ENCODE assay signal across 40 mouse cellular contexts in the genomic region with DNA sequence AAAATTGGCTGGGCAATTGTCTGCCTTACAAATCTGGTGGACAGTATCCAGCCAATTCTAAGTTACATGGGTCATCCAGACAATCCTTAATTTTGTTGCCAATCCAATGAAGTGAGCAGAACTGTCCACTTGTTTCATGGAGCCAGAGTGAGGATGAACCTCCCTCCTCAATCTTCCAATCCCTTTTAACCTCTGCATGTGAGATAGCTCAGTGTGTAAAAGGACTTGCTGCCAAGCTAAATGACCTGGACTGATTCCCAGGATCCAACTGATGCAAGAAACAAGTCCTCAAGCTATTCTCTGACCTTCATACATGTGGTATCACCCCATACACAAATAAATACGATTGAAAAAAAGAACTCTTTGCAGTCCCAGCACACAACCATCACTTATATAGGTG. TPM values are rescaled to one million over a fixed set of nuclear protein-coding genes. Genes with fewer than 3 reads are reported as not detected.
"Had no signal": no experiment of that assay in that cellular context is flagged by ENCODE, and none has a peak within 500 bp of the region (broad histone marks: within the 10 kb centered on the region; RNA-seq: fewer than 3 reads in every experiment).

No protein-coding gene starts in this region.

- H3K9ac ChIP-seq: embryonic facial prominence, embryonic 12.5 days; embryonic facial prominence, embryonic 13.5 days; embryonic facial prominence, embryonic 15.5 days; forebrain, embryonic 12.5 days; forebrain, embryonic 13.5 days; forebrain, embryonic 15.5 days; forebrain, postnatal 0 days had no signal

- ATAC-seq: forebrain, embryonic 13.5 days; forebrain, embryonic 14.5 days; forebrain, embryonic 15.5 days; forebrain, embryonic 16.5 days; forebrain, postnatal 0 days had no signal

- H3K4me3 ChIP-seq: embryonic facial prominence, embryonic 10.5 days; embryonic facial prominence, embryonic 12.5 days; embryonic facial prominence, embryonic 13.5 days; embryonic facial prominence, embryonic 15.5 days; erythroblast, embryonic 14.5 days; forebrain, embryonic 10.5 days; forebrain, embryonic 12.5 days; forebrain, embryonic 13.5 days; forebrain, embryonic 15.5 days; gastrocnemius, adult 2 months; heart, adult 2 months had no signal

- DNase-seq: cerebellum, adult 2 months; cerebellum, adult 8-10 months; cerebellum, adult 9-10 months; cerebellum, adult 9-11 months; cerebellum, postnatal 10 days; cerebellum, postnatal 14 days; cerebellum, postnatal 25 days; cerebellum, postnatal 36 days; embryo, embryonic 11 days; forebrain, postnatal 0 days; gastrocnemius, adult 2 months; gastrocnemius, postnatal 10 days; gastrocnemius, postnatal 14 days; gastrocnemius, postnatal 25 days; gastrocnemius, postnatal 36 days; heart, adult 2 months had no signal

- H3K27me3 ChIP-seq: embryonic facial prominence, embryonic 12.5 days; embryonic facial prominence, embryonic 13.5 days; embryonic facial prominence, embryonic 15.5 days; forebrain, embryonic 12.5 days; forebrain, embryonic 13.5 days; forebrain, embryonic 15.5 days had no signal

- H3K4me2 ChIP-seq: embryonic facial prominence, embryonic 12.5 days; embryonic facial prominence, embryonic 13.5 days; embryonic facial prominence, embryonic 15.5 days; forebrain, embryonic 12.5 days; forebrain, embryonic 13.5 days; forebrain, embryonic 15.5 days had no signal

- H3K27ac ChIP-seq: embryonic facial prominence, embryonic 10.5 days; embryonic facial prominence, embryonic 12.5 days; embryonic facial prominence, embryonic 13.5 days; embryonic facial prominence, embryonic 15.5 days; forebrain, embryonic 10.5 days; forebrain, embryonic 12.5 days; forebrain, embryonic 13.5 days; forebrain, embryonic 15.5 days; gastrocnemius, adult 2 months; heart, adult 2 months had no signal

- H3K36me3 ChIP-seq: embryonic facial prominence, embryonic 10.5 days; embryonic facial prominence, embryonic 12.5 days; embryonic facial prominence, embryonic 13.5 days; embryonic facial prominence, embryonic 15.5 days; forebrain, embryonic 10.5 days; forebrain, embryonic 12.5 days; forebrain, embryonic 15.5 days had no signal

- H3K4me1 ChIP-seq: embryonic facial prominence, embryonic 10.5 days; embryonic facial prominence, embryonic 12.5 days; embryonic facial prominence, embryonic 13.5 days; embryonic facial prominence, embryonic 15.5 days; forebrain, embryonic 10.5 days; forebrain, embryonic 12.5 days; forebrain, embryonic 13.5 days; forebrain, embryonic 15.5 days had no signal

RNA-seq across cellular contexts. Expression of gene Olfr1349, which starts 1.1 kb away (rescaled TPM):
- total RNA-seq: common myeloid progenitor, adult 5-6 weeks; forebrain, postnatal 0 days; gastrocnemius, adult 18-20 months; gastrocnemius, adult 2 months; gastrocnemius, adult 8-10 months; gastrocnemius, postnatal 10 days; gastrocnemius, postnatal 14 days; gastrocnemius, postnatal 25 days; gastrocnemius, postnatal 36 days; gastrocnemius, postnatal 4 days; granulocyte monocyte progenitor cell, adult 5-6 weeks; heart, adult 18-20 months; heart, adult 2 months; heart, adult 8-10 months had no signal
- polyA plus RNA-seq: cerebellum, adult 2 months; embryonic facial prominence, embryonic 10.5 days; embryonic facial prominence, embryonic 11.5 days; embryonic facial prominence, embryonic 12.5 days; embryonic facial prominence, embryonic 13.5 days; embryonic facial prominence, embryonic 14.5 days; erythroblast, embryonic 14.5 days; forebrain, embryonic 11.5 days; forebrain, embryonic 12.5 days; forebrain, embryonic 13.5 days; forebrain, embryonic 14.5 days; forebrain, embryonic 15.5 days; forebrain, embryonic 16.5 days; forebrain, postnatal 0 days; heart, adult 2 months had no signal

RNA-seq across cellular contexts. Expression of gene Olfr1348, which starts 13.1 kb away (rescaled TPM):
- total RNA-seq: common myeloid progenitor, adult 5-6 weeks; forebrain, postnatal 0 days; gastrocnemius, adult 18-20 months; gastrocnemius, adult 2 months; gastrocnemius, adult 8-10 months; gastrocnemius, postnatal 10 days; gastrocnemius, postnatal 14 days; gastrocnemius, postnatal 25 days; gastrocnemius, postnatal 36 days; gastrocnemius, postnatal 4 days; granulocyte monocyte progenitor cell, adult 5-6 weeks; heart, adult 18-20 months; heart, adult 2 months; heart, adult 8-10 months had no signal
- polyA plus RNA-seq: cerebellum, adult 2 months; cortical plate, adult 2 months; embryonic facial prominence, embryonic 10.5 days; embryonic facial prominence, embryonic 11.5 days; embryonic facial prominence, embryonic 12.5 days; embryonic facial prominence, embryonic 13.5 days; embryonic facial prominence, embryonic 14.5 days; embryonic facial prominence, embryonic 15.5 days; erythroblast, embryonic 14.5 days; forebrain, embryonic 10.5 days; forebrain, embryonic 11.5 days; forebrain, embryonic 12.5 days; forebrain, embryonic 13.5 days; forebrain, embryonic 14.5 days; forebrain, embryonic 15.5 days; forebrain, embryonic 16.5 days; forebrain, postnatal 0 days; frontal cortex, adult 2 months; heart, adult 2 months had no signal

RNA-seq across cellular contexts. Expression of gene Olfr1347, which starts 22.1 kb away (rescaled TPM):
- total RNA-seq: common myeloid progenitor, adult 5-6 weeks; forebrain, postnatal 0 days; gastrocnemius, adult 18-20 months; gastrocnemius, adult 2 months; gastrocnemius, adult 8-10 months; gastrocnemius, postnatal 10 days; gastrocnemius, postnatal 14 days; gastrocnemius, postnatal 25 days; gastrocnemius, postnatal 36 days; gastrocnemius, postnatal 4 days; granulocyte monocyte progenitor cell, adult 5-6 weeks; heart, adult 18-20 months; heart, adult 2 months; heart, adult 8-10 months had no signal
- polyA plus RNA-seq: cerebellum, adult 2 months; cortical plate, adult 2 months; embryonic facial prominence, embryonic 10.5 days; embryonic facial prominence, embryonic 11.5 days; embryonic facial prominence, embryonic 12.5 days; embryonic facial prominence, embryonic 13.5 days; embryonic facial prominence, embryonic 14.5 days; embryonic facial prominence, embryonic 15.5 days; erythroblast, embryonic 14.5 days; forebrain, embryonic 10.5 days; forebrain, embryonic 11.5 days; forebrain, embryonic 12.5 days; forebrain, embryonic 13.5 days; forebrain, embryonic 14.5 days; forebrain, embryonic 15.5 days; forebrain, embryonic 16.5 days; forebrain, postnatal 0 days; frontal cortex, adult 2 months; gonadal fat pad, adult 2 months; heart, adult 2 months had no signal

RNA-seq across cellular contexts. Expression of gene Olfr5, which starts 34.9 kb away (rescaled TPM):
- total RNA-seq: common myeloid progenitor, adult 5-6 weeks; forebrain, postnatal 0 days; gastrocnemius, adult 18-20 months; gastrocnemius, adult 2 months; gastrocnemius, adult 8-10 months; gastrocnemius, postnatal 10 days; gastrocnemius, postnatal 14 days; gastrocnemius, postnatal 25 days; gastrocnemius, postnatal 36 days; gastrocnemius, postnatal 4 days; granulocyte monocyte progenitor cell, adult 5-6 weeks; heart, adult 18-20 months; heart, adult 2 months; heart, adult 8-10 months had no signal
- polyA plus RNA-seq: cerebellum, adult 2 months; cortical plate, adult 2 months; embryonic facial prominence, embryonic 10.5 days; embryonic facial prominence, embryonic 11.5 days; embryonic facial prominence, embryonic 12.5 days; embryonic facial prominence, embryonic 13.5 days; embryonic facial prominence, embryonic 14.5 days; embryonic facial prominence, embryonic 15.5 days; erythroblast, embryonic 14.5 days; forebrain, embryonic 10.5 days; forebrain, embryonic 11.5 days; forebrain, embryonic 12.5 days; forebrain, embryonic 13.5 days; forebrain, embryonic 14.5 days; forebrain, embryonic 15.5 days; forebrain, embryonic 16.5 days; forebrain, postnatal 0 days; frontal cortex, adult 2 months; heart, adult 2 months had no signal

RNA-seq across cellular contexts. Expression of gene Olfr1350, which starts 43.0 kb away (rescaled TPM):
- total RNA-seq: common myeloid progenitor, adult 5-6 weeks; forebrain, postnatal 0 days; gastrocnemius, adult 18-20 months; gastrocnemius, adult 2 months; gastrocnemius, adult 8-10 months; gastrocnemius, postnatal 10 days; gastrocnemius, postnatal 14 days; gastrocnemius, postnatal 25 days; gastrocnemius, postnatal 36 days; gastrocnemius, postnatal 4 days; granulocyte monocyte progenitor cell, adult 5-6 weeks; heart, adult 18-20 months; heart, adult 2 months; heart, adult 8-10 months had no signal
- polyA plus RNA-seq: cerebellum, adult 2 months; cortical plate, adult 2 months; embryonic facial prominence, embryonic 10.5 days; embryonic facial prominence, embryonic 11.5 days; embryonic facial prominence, embryonic 12.5 days; embryonic facial prominence, embryonic 13.5 days; erythroblast, embryonic 14.5 days; forebrain, embryonic 10.5 days; forebrain, embryonic 11.5 days; forebrain, embryonic 12.5 days; forebrain, embryonic 13.5 days; forebrain, embryonic 14.5 days; forebrain, embryonic 15.5 days; forebrain, embryonic 16.5 days; forebrain, postnatal 0 days; frontal cortex, adult 2 months; gonadal fat pad, adult 2 months; heart, adult 2 months had no signal
